ENCODE assay signal across 7 mouse cellular contexts in the genomic region with DNA sequence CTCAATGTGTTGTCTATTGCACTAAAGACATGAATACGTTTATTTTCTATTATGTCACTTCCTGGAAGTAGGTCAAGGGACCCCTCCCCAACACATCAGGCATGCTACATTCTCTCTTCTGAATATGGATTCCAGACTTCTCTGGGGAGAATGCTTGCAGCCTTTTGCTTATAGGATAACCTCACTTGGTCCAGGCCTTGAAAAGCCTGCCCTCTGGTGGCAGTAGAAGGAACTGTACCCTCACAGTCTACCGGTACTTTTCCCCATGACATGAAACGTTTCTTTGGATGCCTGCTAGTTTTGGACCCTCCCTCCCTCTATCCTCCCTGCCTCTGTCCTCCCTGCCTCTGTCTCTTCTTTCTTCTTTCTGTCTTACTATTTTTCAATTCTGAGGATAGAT. TPM values are rescaled to one million over a fixed set of nuclear protein-coding genes. Genes with fewer than 3 reads are reported as not detected.
A peak's percentile ranks its signal among the peaks of the same experiment; 100 is the strongest.
DNase-seq lines count a peak whose midpoint lies in the region; TF ChIP-seq lines count a peak whose summit lies in the region.

No protein-coding gene starts in this region.

- DNase-seq in ES-CJ7 (ENCODE audit: low read depth, low spot score), result peak; percentile 75
- DNase-seq in adipocyte (ENCODE audit: low spot score), result peak; percentile 74
- peak; percentile 70 to 82 for DNase-seq in heart, postnatal 14 days
- peak; percentile 59 for DNase-seq in layer of hippocampus, adult 9-11 months
- DNase-seq in lung, postnatal 4 days, result peak; percentile 62 to 85
- DNase-seq in spleen, adult 2 months (ENCODE audit: low read depth in 1 of 2, low spot score in 2 of 2), result peak; percentile 45 to 74

- intact Hi-C loops in heart, postnatal 14 days (cut with DNase I), result no loop called here

- WGBS in spleen, adult 2 months, result 6% methylated on average over 3 of the region's 3 CpGs

- no peaks in the 10 kb centered on the region for H3K4me1 ChIP-seq in cortical plate, adult 2 months (ENCODE audit: control insufficient read depth, insufficient read depth, low read length)
- no peaks in the 10 kb centered on the region; the same call in 1 of the 2 replicates for H3K4me1 ChIP-seq in spleen, adult 2 months (ENCODE audit: control insufficient read depth, insufficient read depth, insufficient read length)

- H3K36me3 ChIP-seq in spleen, adult 2 months (ENCODE audit: control insufficient read depth, insufficient read depth, low read length), result no peaks in the 10 kb centered on the region

- TF ChIP-seq POLR2A in cortical plate, adult 2 months (IDR thresholded peaks at IDR 0.05; ENCODE audit: extremely low read depth, insufficient read depth, low read length), result no peak
- TF ChIP-seq POLR2A in spleen, adult 2 months (IDR thresholded peaks at IDR 0.05; ENCODE audit: low read depth, low read length), result no peak

- peak; percentile 86 for TF ChIP-seq CTCF in cortical plate, adult 2 months (IDR thresholded peaks at IDR 0.05; ENCODE audit: extremely low read depth, insufficient read depth, low read length)
- peak; percentile 82; the same call in 1 of the 2 replicates for TF ChIP-seq CTCF in spleen, adult 2 months (IDR thresholded peaks at IDR 0.05; ENCODE audit: extremely low read depth, insufficient read depth, insufficient read length, insufficient replicate concordance)

- H3K27me3 ChIP-seq in spleen, adult 2 months (ENCODE audit: control insufficient read depth, insufficient read depth, low read length), result no peaks in the 10 kb centered on the region

- H3K27ac ChIP-seq in cortical plate, adult 2 months (ENCODE audit: insufficient read depth, low read length), result no peak overlapping the region
- no peak overlapping the region for H3K27ac ChIP-seq in spleen, adult 2 months (ENCODE audit: insufficient read depth, low read length)

- no peak overlapping the region for H3K4me3 ChIP-seq in cortical plate, adult 2 months (ENCODE audit: insufficient read depth, low read length)
- H3K4me3 ChIP-seq in spleen, adult 2 months (ENCODE audit: extremely low read depth, insufficient read depth, insufficient read length), result no peak overlapping the region

RNA-seq across cellular contexts. Expression of a gene that starts 31.0 kb away (rescaled TPM):
- polyA plus RNA-seq in cortical plate, adult 2 months (2012; rRNA removed), result 0.49 and 1.3 TPM in 2 replicates
- total RNA-seq in heart, postnatal 14 days (2021), result 10 to 100 TPM in 1 of 2 experiments, not detected in 1; 14.8 TPM
- polyA plus RNA-seq in spleen, adult 2 months (2012; rRNA removed), result 0.33 and 0.47 TPM in 2 replicates

RNA-seq across cellular contexts. Expression of a gene that starts 33.8 kb away (rescaled TPM):
- polyA plus RNA-seq in cortical plate, adult 2 months (2012; rRNA removed), result 71.6 and 73.6 TPM in 2 replicates
- 10 to 100 TPM; 43.1 to 45.9 TPM for total RNA-seq in heart, postnatal 14 days (2021)
- polyA plus RNA-seq in spleen, adult 2 months (2012; rRNA removed), result 85.0 and 108 TPM in 2 replicates

RNA-seq across cellular contexts. Expression of a gene that starts 42.1 kb away (rescaled TPM):
- not detected in 2 replicates for polyA plus RNA-seq in cortical plate, adult 2 months (2012; rRNA removed)
- total RNA-seq in heart, postnatal 14 days (2021), result not detected
- polyA plus RNA-seq in spleen, adult 2 months (2012; rRNA removed), result not detected in 2 replicates

RNA-seq across cellular contexts. Expression of a gene that starts 45.3 kb away (rescaled TPM):
- 250 and 313 TPM in 2 replicates for polyA plus RNA-seq in cortical plate, adult 2 months (2012; rRNA removed)
- 10 to 100 TPM; 17.9 to 19.0 TPM for total RNA-seq in heart, postnatal 14 days (2021)
- polyA plus RNA-seq in spleen, adult 2 months (2012; rRNA removed), result 15.6 and 20.3 TPM in 2 replicates

RNA-seq across cellular contexts. Expression of a gene that starts 54.1 kb away (rescaled TPM):
- polyA plus RNA-seq in cortical plate, adult 2 months (2012; rRNA removed), result not detected in 2 replicates
- under 1 TPM; 0.29 to 0.48 TPM for total RNA-seq in heart, postnatal 14 days (2021)
- polyA plus RNA-seq in spleen, adult 2 months (2012; rRNA removed), result 0.15 and 0.21 TPM in 2 replicates
